Mouse (Mus musculus): ENCODE measurements at regions not wholly inside any gene's neighbourhood (a gene's known extent, or its start where the extent isn't known, plus 50 kb on each side); places are given as distances from the start of the nearest gene placed in this dataset.
A peak's percentile ranks its signal among the peaks of the same experiment; 100 is the strongest.

- no peak for DNase-seq (ENCODE audit: low spot score in 2 of 2)
Measured at GRCm38 (mm10) chr14:76828453-76829160, 208.0 kb upstream of the Ccdc122 start.

DNA sequence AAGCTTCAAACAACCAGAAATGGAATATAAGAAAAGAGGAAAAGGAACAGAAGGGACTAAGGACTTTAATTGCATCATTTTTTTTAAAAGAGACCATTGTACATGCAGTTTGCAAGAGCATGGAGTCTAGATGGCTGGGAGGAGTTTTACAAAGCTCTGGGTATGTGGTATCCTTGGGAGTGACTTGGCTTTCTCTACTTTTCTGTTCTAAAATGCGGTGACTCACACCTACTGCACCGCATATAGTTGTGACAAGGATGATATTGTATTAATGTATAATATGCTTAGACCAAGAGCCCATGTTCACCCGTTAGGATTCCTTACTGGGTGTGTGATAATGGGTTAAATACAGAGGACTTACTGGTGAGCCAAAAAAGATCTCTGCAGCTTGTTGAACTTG is 212.5 kb upstream of the Ccdc122 start:
- DNase-seq (ENCODE audit: low spot score in 2 of 2), result no peak

GRCm38 (mm10) chr14:76822766-76823325 is 213.7 kb upstream of the Ccdc122 start:
- no peak for DNase-seq (ENCODE audit: low spot score in 2 of 2)

- DNase-seq (ENCODE audit: low spot score in 2 of 2), result no peak
Measured at GRCm38 (mm10) chr14:76821892-76822291, 214.7 kb upstream of the Ccdc122 start.

- no peak for DNase-seq (ENCODE audit: low spot score in 2 of 2)
Measured at GRCm38 (mm10) chr14:76821484-76821883, 215.1 kb upstream of the Ccdc122 start.

DNA sequence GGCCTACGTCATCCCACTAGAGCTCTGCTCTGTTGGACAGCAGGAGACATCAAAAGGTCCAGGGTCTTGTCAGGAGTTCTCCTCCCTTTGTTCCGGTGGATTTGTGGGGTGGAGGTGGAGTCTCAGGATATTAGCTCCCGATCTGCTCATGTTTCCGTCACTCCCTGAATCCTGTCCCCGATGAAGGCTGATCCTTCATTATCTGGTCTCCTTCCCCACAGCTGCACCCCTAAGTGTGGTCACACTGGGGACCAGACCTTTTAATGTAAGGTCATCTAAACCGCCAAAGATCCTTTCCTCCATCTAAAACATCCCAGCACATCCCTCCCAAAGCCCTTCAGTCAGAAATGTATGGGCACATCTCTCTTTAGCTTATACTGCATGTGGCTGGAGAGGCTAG is 215.6 kb upstream of the Ccdc122 start:
- DNase-seq (ENCODE audit: low spot score in 2 of 2), result no peak

GRCm38 (mm10) chr14:76819690-76820089 is 216.9 kb upstream of the Ccdc122 start:
- DNase-seq (ENCODE audit: low spot score in 2 of 2), result peak in 1 of 2 experiments; percentile 22

GRCm38 (mm10) chr14:76818256-76819010 is 218.1 kb upstream of the Ccdc122 start:
- DNase-seq (ENCODE audit: low spot score in 2 of 2), result no peak

- no peak for DNase-seq (ENCODE audit: low spot score in 2 of 2)
Measured at GRCm38 (mm10) chr14:76817189-76817772, 219.3 kb upstream of the Ccdc122 start.

GRCm38 (mm10) chr14:76816666-76817065 is 219.9 kb upstream of the Ccdc122 start:
- no peak for DNase-seq (ENCODE audit: low spot score in 2 of 2)

- DNase-seq (ENCODE audit: low spot score in 2 of 2), result no peak
Measured at GRCm38 (mm10) chr14:76812155-76812875, 224.3 kb upstream of the Ccdc122 start.

DNA sequence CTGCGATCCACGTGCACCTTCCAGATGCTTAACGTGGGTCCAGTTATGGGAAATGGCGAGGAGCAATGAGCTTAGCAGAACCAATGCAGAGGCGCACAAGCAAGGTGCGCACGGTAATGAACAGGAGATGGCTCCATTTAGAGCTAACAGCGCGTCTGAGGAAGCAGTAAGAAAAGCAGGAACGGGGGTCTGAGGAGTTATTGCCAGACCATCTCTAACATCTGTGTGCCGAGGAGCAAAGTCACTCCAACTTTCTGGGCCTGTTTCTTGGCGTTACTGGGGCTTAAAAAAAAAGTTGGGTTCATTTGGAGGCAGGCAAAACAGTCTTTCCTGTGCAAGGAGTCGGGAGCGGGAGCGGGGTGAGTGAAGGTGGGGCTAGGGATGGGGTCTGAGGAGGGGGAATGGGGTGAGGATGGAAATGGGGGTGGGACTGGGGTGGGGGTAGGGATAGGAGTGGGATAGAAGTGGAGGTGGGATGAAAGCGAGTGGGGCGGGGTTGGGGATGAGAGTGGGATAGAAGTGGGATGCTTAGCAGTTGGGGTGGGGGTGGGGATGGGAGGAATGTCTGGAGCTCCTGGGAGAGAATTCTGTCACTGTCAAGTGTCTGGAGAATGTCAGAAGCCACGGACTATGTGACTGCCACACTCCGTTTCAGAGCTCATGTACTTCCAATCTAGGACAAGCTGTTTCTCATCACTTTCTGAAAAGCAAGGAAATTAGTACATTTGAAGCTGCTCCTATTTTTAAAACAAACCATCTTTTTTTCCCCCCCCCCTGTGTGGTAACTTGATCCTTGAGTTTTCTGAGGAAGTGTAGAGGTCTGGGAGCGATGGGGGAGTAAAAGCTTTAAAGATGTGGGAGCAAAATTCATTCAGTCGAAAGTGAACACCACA is 225.6 kb upstream of the Ccdc122 start:
- no peak for DNase-seq (ENCODE audit: low spot score in 2 of 2)

DNA sequence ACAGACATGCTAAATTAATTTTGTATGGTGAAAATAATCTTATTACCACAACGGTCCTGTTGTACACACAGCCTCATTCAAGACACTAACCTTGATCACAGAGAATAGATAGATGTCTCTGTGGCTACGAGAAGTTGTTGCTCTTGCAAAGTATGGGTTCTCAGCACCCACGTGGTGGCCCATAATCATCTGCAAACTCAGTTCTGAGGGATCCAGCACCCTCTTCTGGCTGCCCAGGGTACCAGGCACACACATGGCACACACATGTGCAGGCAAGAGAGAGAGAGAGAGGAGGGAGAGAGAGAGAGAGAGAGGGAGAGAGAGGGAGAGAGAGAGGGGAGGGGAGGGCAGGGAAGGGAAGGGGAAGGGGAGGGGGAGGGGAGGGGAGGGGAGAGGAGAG is 226.5 kb upstream of the Ccdc122 start:
- no peak for DNase-seq (ENCODE audit: low spot score in 2 of 2)

GRCm38 (mm10) chr14:76809411-76809810 is 227.2 kb upstream of the Ccdc122 start:
- DNase-seq (ENCODE audit: low spot score in 2 of 2), result no peak

DNA sequence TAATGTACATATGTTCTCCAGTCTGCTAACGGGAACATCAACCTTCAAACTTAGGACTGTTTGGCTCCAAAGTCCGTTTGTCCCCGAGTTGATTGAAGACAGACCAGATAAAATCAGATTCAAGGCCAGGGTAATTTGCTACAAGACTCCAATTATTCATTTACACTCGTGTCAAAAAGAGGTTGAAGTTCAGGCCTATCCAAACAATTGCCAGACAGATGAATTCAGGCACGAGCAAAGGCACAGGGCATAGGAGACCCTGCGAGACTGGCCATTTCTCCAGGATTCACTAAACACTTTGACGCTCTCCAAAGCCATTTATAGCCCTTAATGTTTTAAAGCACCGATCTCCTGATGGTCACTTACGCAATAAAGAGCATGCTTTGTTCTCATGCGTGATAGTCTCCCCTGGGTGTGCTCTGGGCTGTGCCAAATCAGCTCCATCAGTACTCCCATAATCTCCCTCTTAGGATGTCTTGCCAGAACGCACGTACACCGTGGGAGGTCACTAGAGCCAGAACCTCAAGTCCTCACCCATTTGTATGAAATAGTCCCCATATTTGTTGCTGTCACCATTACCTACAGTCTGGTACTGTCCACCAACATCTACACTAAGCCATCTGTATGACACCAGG is 231.3 kb upstream of the Ccdc122 start:
- DNase-seq (ENCODE audit: low spot score in 2 of 2), result no peak

- DNase-seq (ENCODE audit: low spot score in 2 of 2), result no peak
Measured at GRCm38 (mm10) chr14:76804447-76805150, 232.0 kb upstream of the Ccdc122 start.

DNA sequence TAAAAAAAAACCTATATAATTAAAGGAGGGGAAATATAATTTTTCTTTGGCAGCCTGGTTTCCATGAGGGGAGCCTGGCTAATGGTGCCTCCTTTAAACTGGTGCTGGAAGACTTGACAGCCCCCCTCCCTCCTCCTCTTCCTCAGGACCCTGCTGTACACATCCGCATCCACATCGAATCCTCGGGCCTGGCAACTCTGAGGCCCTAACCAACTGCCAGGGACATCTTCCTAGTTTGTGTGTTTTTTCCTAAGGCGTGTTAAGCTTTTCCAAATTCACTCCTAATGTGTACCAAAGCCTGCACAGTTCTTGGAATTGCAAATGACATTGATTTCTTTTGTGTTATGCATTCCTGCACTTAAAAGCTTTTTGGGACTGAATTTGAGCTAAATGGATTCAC is 236.4 kb upstream of the Ccdc122 start:
- DNase-seq (ENCODE audit: low spot score in 2 of 2), result no peak

DNA sequence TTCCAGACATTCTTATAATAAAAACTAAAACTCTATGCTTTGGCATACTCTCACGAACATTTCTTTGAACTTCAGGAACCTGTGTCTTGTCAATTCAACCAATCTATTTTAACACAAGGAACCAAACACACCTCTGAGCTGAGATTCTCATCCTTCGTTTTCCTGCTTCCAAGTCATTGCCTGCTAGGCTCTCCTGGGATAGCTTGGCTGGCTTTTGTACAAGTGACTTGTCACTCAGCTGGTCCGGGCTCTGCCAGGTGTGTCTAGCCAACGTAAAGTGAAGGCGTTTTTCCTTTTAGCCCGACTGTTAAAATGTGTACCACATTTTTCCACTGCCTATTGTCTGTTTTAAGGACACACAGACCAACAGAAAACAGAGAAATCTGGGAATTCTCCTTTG is 236.8 kb upstream of the Ccdc122 start:
- DNase-seq (ENCODE audit: low spot score in 2 of 2), result no peak

GRCm38 (mm10) chr14:76798925-76799428 is 237.6 kb upstream of the Ccdc122 start:
- DNase-seq (ENCODE audit: low spot score in 2 of 2), result no peak
